Mouse (Mus musculus): ENCODE measurements at regions not wholly inside any gene's neighbourhood (a gene's known extent, or its start where the extent isn't known, plus 50 kb on each side); places are given as distances from the start of the nearest gene placed in this dataset.
A peak's percentile ranks its signal among the peaks of the same experiment; 100 is the strongest.

DNA sequence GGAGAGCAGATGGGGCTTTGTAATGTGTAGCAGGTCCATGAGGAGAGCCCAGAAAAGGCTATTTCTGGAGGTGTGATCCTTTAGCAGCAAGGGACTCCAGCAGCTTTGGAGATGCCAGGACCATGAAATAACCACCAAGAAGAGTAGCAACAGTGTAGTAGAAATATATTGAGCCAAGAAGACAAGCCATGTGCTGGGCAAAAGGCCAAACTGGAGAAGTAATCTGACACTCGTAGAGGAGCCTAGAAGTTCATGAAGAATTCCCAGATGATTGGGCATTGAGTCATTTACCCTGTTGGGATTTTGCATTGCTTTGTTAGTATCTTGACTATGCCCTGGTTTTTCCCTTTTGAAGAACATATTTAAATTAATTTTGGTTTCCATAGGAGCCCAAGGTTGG, 271.3 kb upstream of the Slitrk5 start:
- H3K9ac ChIP-seq (ENCODE audit: insufficient read depth, low read depth, low read length, poor library complexity, severe bottlenecking), result no peak overlapping the region
- H3K36me3 ChIP-seq (ENCODE audit: control insufficient read depth, insufficient read depth, low read length, poor library complexity, severe bottlenecking), result no peaks in the 10 kb centered on the region
- in situ Hi-C loops (cut with MboI; ENCODE audit: low sequenced_read_pairs in 2 of 2, unreplicated experiment in 2 of 2), result no loop called here
- H3K27ac ChIP-seq (ENCODE audit: insufficient read depth, low read depth, low read length, poor library complexity, severe bottlenecking), result no peak overlapping the region
- TF ChIP-seq CHD2 (IDR thresholded peaks at IDR 0.05; ENCODE audit: low read depth, low read length) (no peak), ZNF384 (IDR thresholded peaks at IDR 0.05; ENCODE audit: low read depth, low read length) (no peak), ZC3H11A (IDR thresholded peaks at IDR 0.05; ENCODE audit: borderline replicate concordance, low read depth, low read length) (no peak), HCFC1 (IDR thresholded peaks at IDR 0.05; ENCODE audit: borderline replicate concordance, insufficient read depth, low read length) (no peak), MAFK (IDR thresholded peaks at IDR 0.05; ENCODE audit: insufficient read depth, low read depth, low read length) (no peak)
- DNase-seq (ENCODE audit: low read depth, low spot score), result no peak
- H3K4me3 ChIP-seq (ENCODE audit: insufficient read depth in 1 of 2, low read depth in 1 of 2, low read length in 2 of 2, poor library complexity in 1 of 2, severe bottlenecking in 1 of 2), result no peak overlapping the region
- no peaks in the 10 kb centered on the region for H3K9me3 ChIP-seq (ENCODE audit: control insufficient read depth, insufficient read depth, low read depth, low read length)
- no peaks in the 10 kb centered on the region for H3K4me1 ChIP-seq (ENCODE audit: control insufficient read depth in 2 of 2, insufficient read depth in 2 of 2, low read length in 2 of 2, poor library complexity in 1 of 2)

DNA sequence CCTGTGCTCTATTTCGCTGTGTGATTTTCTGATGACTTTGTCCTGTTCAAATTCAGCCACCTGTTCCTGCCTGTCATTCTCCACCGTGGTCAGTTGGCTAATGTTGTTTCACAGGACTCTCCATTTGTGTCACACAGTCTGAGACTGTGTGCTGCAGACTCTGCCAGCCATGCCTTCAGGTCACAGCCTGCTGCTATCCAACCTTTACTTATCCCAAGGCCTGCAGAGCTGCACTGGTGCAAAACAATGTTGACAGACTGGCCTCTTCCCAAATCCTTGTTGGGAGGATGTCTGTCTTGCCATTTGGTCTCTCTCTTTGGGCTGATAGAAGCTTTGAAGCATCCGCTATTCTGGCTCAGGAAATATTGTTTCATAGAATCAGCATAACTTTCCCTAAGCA, 261.4 kb upstream of the Slitrk5 start:
- Histone ChIP-seq H3K4me1 (ENCODE audit: control insufficient read depth in 2 of 2, insufficient read depth in 2 of 2, low read length in 2 of 2, poor library complexity in 1 of 2) (no peaks in the 10 kb centered on the region), H3K36me3 (ENCODE audit: control insufficient read depth, insufficient read depth, low read length, poor library complexity, severe bottlenecking) (no peaks in the 10 kb centered on the region), H3K9ac (ENCODE audit: insufficient read depth, low read depth, low read length, poor library complexity, severe bottlenecking) (no peak overlapping the region), H3K9me3 (ENCODE audit: control insufficient read depth, insufficient read depth, low read depth, low read length) (no peaks in the 10 kb centered on the region), H3K27ac (ENCODE audit: insufficient read depth, low read depth, low read length, poor library complexity, severe bottlenecking) (no peak overlapping the region), H3K4me3 (ENCODE audit: insufficient read depth in 1 of 2, low read depth in 1 of 2, low read length in 2 of 2, poor library complexity in 1 of 2, severe bottlenecking in 1 of 2) (no peak overlapping the region)
- no peak for DNase-seq (ENCODE audit: low read depth, low spot score)
- no peak for TF ChIP-seq HCFC1 (IDR thresholded peaks at IDR 0.05; ENCODE audit: borderline replicate concordance, insufficient read depth, low read length)
- TF ChIP-seq ZNF384 (IDR thresholded peaks at IDR 0.05; ENCODE audit: low read depth, low read length), result no peak
- no peak for TF ChIP-seq ZC3H11A (IDR thresholded peaks at IDR 0.05; ENCODE audit: borderline replicate concordance, low read depth, low read length)
- no peak for TF ChIP-seq CHD2 (IDR thresholded peaks at IDR 0.05; ENCODE audit: low read depth, low read length)
- TF ChIP-seq MAFK (IDR thresholded peaks at IDR 0.05; ENCODE audit: insufficient read depth, low read depth, low read length), result no peak
- in situ Hi-C loops (cut with MboI; ENCODE audit: low sequenced_read_pairs in 2 of 2, unreplicated experiment in 2 of 2), result no loop called here

DNA sequence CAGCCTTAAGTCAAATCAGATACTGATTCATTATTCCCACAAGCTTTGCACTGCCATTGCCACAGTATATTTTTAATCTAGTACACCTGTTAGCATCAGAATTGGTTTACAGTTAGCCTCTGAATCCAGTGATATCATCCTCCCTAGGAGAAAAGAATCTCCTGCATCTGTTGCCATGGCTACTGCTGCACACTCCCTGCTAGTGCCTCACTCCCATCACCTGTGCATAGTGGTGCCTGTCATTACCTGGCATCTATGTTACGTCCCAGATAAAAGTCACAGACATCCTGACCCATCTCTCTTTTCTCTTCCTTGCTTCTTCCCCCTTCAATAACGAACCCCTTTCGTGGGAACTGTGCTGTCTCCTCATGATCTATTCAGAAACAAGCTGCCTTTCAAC, 256.4 kb upstream of the Slitrk5 start:
- Histone ChIP-seq H3K36me3 (ENCODE audit: control insufficient read depth, insufficient read depth, low read length, poor library complexity, severe bottlenecking) (no peaks in the 10 kb centered on the region), H3K9ac (ENCODE audit: insufficient read depth, low read depth, low read length, poor library complexity, severe bottlenecking) (no peak overlapping the region), H3K4me3 (ENCODE audit: insufficient read depth in 1 of 2, low read depth in 1 of 2, low read length in 2 of 2, poor library complexity in 1 of 2, severe bottlenecking in 1 of 2) (no peak overlapping the region), H3K9me3 (ENCODE audit: control insufficient read depth, insufficient read depth, low read depth, low read length) (no peaks in the 10 kb centered on the region), H3K27ac (ENCODE audit: insufficient read depth, low read depth, low read length, poor library complexity, severe bottlenecking) (no peak overlapping the region), H3K4me1 (ENCODE audit: control insufficient read depth in 2 of 2, insufficient read depth in 2 of 2, low read length in 2 of 2, poor library complexity in 1 of 2) (no peaks in the 10 kb centered on the region)
- TF ChIP-seq ZC3H11A (IDR thresholded peaks at IDR 0.05; ENCODE audit: borderline replicate concordance, low read depth, low read length) (no peak), ZNF384 (IDR thresholded peaks at IDR 0.05; ENCODE audit: low read depth, low read length) (no peak), CHD2 (IDR thresholded peaks at IDR 0.05; ENCODE audit: low read depth, low read length) (no peak), HCFC1 (IDR thresholded peaks at IDR 0.05; ENCODE audit: borderline replicate concordance, insufficient read depth, low read length) (no peak), MAFK (IDR thresholded peaks at IDR 0.05; ENCODE audit: insufficient read depth, low read depth, low read length) (no peak)
- in situ Hi-C loops (cut with MboI; ENCODE audit: low sequenced_read_pairs in 2 of 2, unreplicated experiment in 2 of 2), result no loop called here
- no peak for DNase-seq (ENCODE audit: low read depth, low spot score)

DNA sequence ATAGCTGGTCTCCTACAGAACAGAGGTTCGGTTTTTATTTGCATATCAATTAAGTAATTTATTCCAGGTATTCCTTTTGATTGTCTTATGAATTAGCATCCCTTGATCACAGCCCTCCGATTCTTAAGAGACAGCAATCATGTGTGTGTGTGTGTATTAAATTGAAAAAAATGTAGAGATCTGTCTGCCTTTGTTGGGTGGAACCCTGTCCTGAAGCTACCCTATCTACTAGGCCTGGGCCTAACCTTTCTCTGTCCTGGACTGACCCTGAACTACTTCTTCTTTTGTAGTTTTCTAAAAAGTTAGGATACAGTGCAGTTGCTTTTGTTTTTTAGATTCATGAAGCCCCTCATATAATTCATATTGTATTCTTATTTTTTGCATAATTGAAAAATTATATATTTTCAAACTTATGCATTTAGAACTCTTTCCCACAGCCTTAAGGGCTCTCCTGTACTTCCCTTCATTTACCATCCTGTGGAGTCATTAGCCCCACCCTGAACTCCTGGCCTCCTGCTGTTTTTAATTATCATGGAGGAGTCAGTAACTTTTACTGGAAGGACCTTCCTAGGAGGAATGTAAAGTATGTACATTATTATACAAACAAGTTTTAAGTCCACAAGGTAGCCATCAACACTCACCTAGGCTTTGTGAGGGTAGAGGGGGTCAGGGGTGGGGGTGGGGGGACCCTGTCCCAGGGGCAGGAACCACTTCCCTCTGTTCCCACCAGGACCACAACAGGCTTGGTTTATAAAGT, 245.6 kb upstream of the Slitrk5 start:
- TF ChIP-seq MAFK (IDR thresholded peaks at IDR 0.05; ENCODE audit: insufficient read depth, low read depth, low read length), result no peak
- 0 out of 2 replicates have a peak, but pooled peaks have one; percentile 20 for TF ChIP-seq CHD2 (IDR thresholded peaks at IDR 0.05; ENCODE audit: low read depth, low read length)
- no peak for TF ChIP-seq ZNF384 (IDR thresholded peaks at IDR 0.05; ENCODE audit: low read depth, low read length)
- peaks cover 4 to 14% of the 10 kb centered on the region in 2 experiments for H3K4me1 ChIP-seq (ENCODE audit: control insufficient read depth in 2 of 2, insufficient read depth in 2 of 2, low read length in 2 of 2, poor library complexity in 1 of 2)
- no peak overlapping the region for H3K9ac ChIP-seq (ENCODE audit: insufficient read depth, low read depth, low read length, poor library complexity, severe bottlenecking)
- in situ Hi-C loops (cut with MboI; ENCODE audit: low sequenced_read_pairs in 2 of 2, unreplicated experiment in 2 of 2), result no loop called here
- H3K9me3 ChIP-seq (ENCODE audit: control insufficient read depth, insufficient read depth, low read depth, low read length), result no peaks in the 10 kb centered on the region
- DNase-seq (ENCODE audit: low read depth, low spot score), result peak; percentile 54
- no peaks in the 10 kb centered on the region for H3K36me3 ChIP-seq (ENCODE audit: control insufficient read depth, insufficient read depth, low read length, poor library complexity, severe bottlenecking)
- no peak overlapping the region; a peak in 1 of 4 replicates for H3K4me3 ChIP-seq (ENCODE audit: insufficient read depth in 1 of 2, low read depth in 1 of 2, low read length in 2 of 2, poor library complexity in 1 of 2, severe bottlenecking in 1 of 2)
- H3K27ac ChIP-seq (ENCODE audit: insufficient read depth, low read depth, low read length, poor library complexity, severe bottlenecking), result peak overlapping the region; percentile 50; the same call in 1 of the 2 replicates

Data from ES-E14 (cell line).